23 mouse cellular contexts compared by ENCODE assay signal in the genomic region with DNA sequence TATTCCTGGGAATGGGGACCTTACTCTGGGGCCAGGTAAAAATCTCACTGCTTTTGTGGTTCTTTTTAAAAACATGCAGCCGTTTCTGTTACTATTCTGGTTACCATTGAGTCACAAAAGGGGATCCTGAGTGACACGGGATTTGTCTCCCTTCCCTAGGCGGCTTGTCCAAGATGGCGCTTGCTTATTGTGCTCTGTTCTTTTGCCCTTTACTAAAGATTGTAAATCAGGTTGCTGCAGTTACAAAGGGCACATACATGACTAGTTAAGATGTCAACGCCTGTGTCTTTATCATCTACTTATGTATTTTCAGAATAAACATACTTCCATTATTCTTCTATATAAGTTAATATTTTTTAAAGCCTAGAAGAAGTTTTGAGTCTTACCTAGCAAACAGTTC.
"Had no signal": no experiment of that assay in that cellular context is flagged by ENCODE, and none has a peak within 500 bp of the region (broad histone marks: within the 10 kb centered on the region; RNA-seq: fewer than 3 reads in every experiment).

No protein-coding gene starts in this region.

- H3K4me3 ChIP-seq: gastrocnemius, adult 2 months; heart, adult 2 months; hindbrain, embryonic 10.5 days; hindbrain, embryonic 12.5 days; intestine, embryonic 15.5 days; limb, embryonic 10.5 days; limb, embryonic 12.5 days; liver, embryonic 13.5 days had no signal

- H3K27ac ChIP-seq: gastrocnemius, adult 2 months; heart, adult 2 months; hindbrain, embryonic 10.5 days; hindbrain, embryonic 12.5 days; hindbrain, embryonic 14.5 days; intestine, embryonic 15.5 days; limb, embryonic 10.5 days; limb, embryonic 12.5 days; liver, embryonic 13.5 days had no signal

- H3K9ac ChIP-seq: hindbrain, embryonic 12.5 days; hindbrain, embryonic 14.5 days; intestine, embryonic 15.5 days; limb, embryonic 12.5 days; liver, embryonic 13.5 days had no signal

- H3K27me3 ChIP-seq: hindbrain, embryonic 12.5 days; intestine, embryonic 15.5 days; limb, embryonic 12.5 days; liver, embryonic 13.5 days had no signal

- H3K4me2 ChIP-seq: hindbrain, embryonic 12.5 days; hindbrain, embryonic 14.5 days; intestine, embryonic 15.5 days; limb, embryonic 12.5 days; liver, embryonic 11.5 days; liver, embryonic 13.5 days had no signal

- ATAC-seq: hindbrain, embryonic 16.5 days; inflammation-experienced regulatory T-cells, adult 6 months; intestine, embryonic 15.5 days; intestine, postnatal 0 days had no signal

- DNase-seq: gastrocnemius, adult 2 months; gastrocnemius, postnatal 10 days; gastrocnemius, postnatal 25 days; heart, adult 2 months; heart, postnatal 10 days; heart, postnatal 4 days; kidney, adult 18-20 months; kidney, adult 8-10 months; kidney, postnatal 10 days; kidney, postnatal 25 days; kidney, postnatal 4 days; liver; liver, embryonic 13.5 days had no signal

- H3K4me1 ChIP-seq: hindbrain, embryonic 10.5 days; hindbrain, embryonic 12.5 days; intestine, embryonic 15.5 days; limb, embryonic 10.5 days; limb, embryonic 12.5 days; liver, embryonic 13.5 days had no signal

- H3K9me3 ChIP-seq: hindbrain, embryonic 10.5 days; hindbrain, embryonic 12.5 days; intestine, embryonic 15.5 days; limb, embryonic 10.5 days; limb, embryonic 12.5 days; liver, embryonic 13.5 days had no signal
